Mouse (Mus musculus): ENCODE measurements at regions not wholly inside any gene's neighbourhood (a gene's known extent, or its start where the extent isn't known, plus 50 kb on each side); places are given as distances from the start of the nearest gene placed in this dataset.

DNA sequence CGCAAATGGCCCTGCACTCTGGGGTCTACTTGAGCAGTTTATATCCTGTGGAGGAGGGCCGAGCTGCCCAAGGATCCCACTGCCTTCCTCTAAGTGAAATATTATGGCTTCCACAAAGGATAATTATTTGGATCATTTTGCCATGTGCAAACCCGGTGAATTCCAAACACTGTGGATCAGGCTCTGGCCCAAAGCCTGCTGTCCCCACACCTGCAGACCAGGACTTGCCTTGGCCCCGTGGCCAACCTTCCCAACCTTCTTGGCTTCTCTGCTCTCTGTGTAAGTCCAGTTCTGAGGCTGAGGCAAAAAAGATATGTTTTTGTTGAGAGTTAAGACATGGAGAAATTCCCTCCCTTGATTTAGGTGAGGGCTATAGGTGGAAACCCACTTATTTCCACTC, 234.0 kb downstream of the Snx10 start:
- no peak overlapping the region for H3K4me3 ChIP-seq (ENCODE audit: low read depth, low read length)
- H3K27ac ChIP-seq (ENCODE audit: low read depth) = no peak overlapping the region
- no peak overlapping the region for H3K4me2 ChIP-seq (ENCODE audit: low read depth, low read length)
- 89% methylated on average over 4 of the region's 4 CpGs for WGBS
- H3K9ac ChIP-seq (replicated peaks; ENCODE audit: low read depth, low read length) = no peak overlapping the region
- H3K9me3 ChIP-seq (replicated peaks; ENCODE audit: control insufficient read depth, low read length) = no peaks in the 10 kb centered on the region
- H3K4me1 ChIP-seq (ENCODE audit: control insufficient read depth, insufficient read depth) = no peaks in the 10 kb centered on the region
- H3K27me3 ChIP-seq (ENCODE audit: control insufficient read depth, insufficient read depth, low read length) = no peaks in the 10 kb centered on the region
- DNase-seq (ENCODE audit: low spot score) = no peak
- no peak for ATAC-seq (ENCODE audit: insufficient read depth, low read depth)
- TF ChIP-seq EP300 (IDR thresholded peaks at IDR 0.05; ENCODE audit: low read depth) = no peak
- no peaks in the 10 kb centered on the region for H3K36me3 ChIP-seq (replicated peaks; ENCODE audit: control insufficient read depth, insufficient read depth, low read length)

DNA sequence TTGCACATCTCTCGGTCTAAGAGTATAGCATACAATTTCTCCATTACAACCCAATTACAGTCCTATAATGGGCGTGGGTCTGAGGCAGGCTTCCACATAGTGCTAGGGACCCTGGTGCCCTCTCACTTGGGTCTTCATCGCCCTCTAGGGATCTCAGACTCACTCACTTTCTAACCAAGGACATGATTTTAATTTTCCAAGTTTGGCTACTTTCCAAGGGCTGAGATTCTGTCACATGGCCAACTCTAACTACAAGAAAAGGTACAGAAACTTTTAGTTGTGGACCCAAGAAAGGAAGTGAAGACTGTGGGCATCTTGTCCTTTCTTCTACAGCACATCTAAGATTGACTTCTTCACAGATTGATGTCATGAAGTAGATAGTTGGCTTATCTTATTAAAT, 235.1 kb downstream of the Snx10 start:
- Histone ChIP-seq H3K9ac (replicated peaks; ENCODE audit: low read depth, low read length) (no peak overlapping the region), H3K27me3 (ENCODE audit: control insufficient read depth, insufficient read depth, low read length) (no peaks in the 10 kb centered on the region), H3K27ac (ENCODE audit: low read depth) (no peak overlapping the region), H3K4me1 (ENCODE audit: control insufficient read depth, insufficient read depth) (no peaks in the 10 kb centered on the region), H3K4me3 (ENCODE audit: low read depth, low read length) (no peak overlapping the region), H3K36me3 (replicated peaks; ENCODE audit: control insufficient read depth, insufficient read depth, low read length) (no peaks in the 10 kb centered on the region), H3K4me2 (ENCODE audit: low read depth, low read length) (no peak overlapping the region), H3K9me3 (replicated peaks; ENCODE audit: control insufficient read depth, low read length) (no peaks in the 10 kb centered on the region)
- DNase-seq (ENCODE audit: low spot score) (no peak), ATAC-seq (ENCODE audit: insufficient read depth, low read depth) (no peak)
- WGBS = 75% methylated on average over 3 of the region's 3 CpGs
- no peak for TF ChIP-seq CTCF (IDR thresholded peaks at IDR 0.05; ENCODE audit: low read depth)
- no peak for TF ChIP-seq EP300 (IDR thresholded peaks at IDR 0.05; ENCODE audit: low read depth)

DNA sequence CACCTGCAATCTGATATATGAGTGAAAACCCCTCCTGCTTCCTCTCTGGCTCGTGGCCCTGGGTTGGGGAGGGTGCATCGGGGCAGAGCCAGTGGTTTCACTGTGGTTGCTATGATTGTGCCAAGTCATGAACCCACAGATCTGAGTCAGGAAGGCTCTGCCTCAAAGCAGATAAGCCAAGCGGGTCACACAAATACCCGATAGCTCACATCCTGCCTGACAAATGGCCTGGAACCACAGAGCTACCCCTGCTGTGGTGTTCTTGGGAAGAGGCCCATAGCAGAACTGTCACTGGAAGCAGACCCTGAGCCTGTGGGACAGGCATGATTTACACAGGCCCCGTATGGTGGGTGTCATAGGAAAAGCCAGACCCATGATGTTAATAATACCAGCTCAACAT, 236.7 kb downstream of the Snx10 start:
- 50% methylated on average over 5 of the region's 5 CpGs for WGBS
- Histone ChIP-seq H3K4me3 (ENCODE audit: low read depth, low read length) (no peak overlapping the region), H3K27me3 (ENCODE audit: control insufficient read depth, insufficient read depth, low read length) (no peaks in the 10 kb centered on the region), H3K9ac (replicated peaks; ENCODE audit: low read depth, low read length) (no peak overlapping the region), H3K36me3 (replicated peaks; ENCODE audit: control insufficient read depth, insufficient read depth, low read length) (no peaks in the 10 kb centered on the region), H3K4me2 (ENCODE audit: low read depth, low read length) (no peak overlapping the region), H3K4me1 (ENCODE audit: control insufficient read depth, insufficient read depth) (no peaks in the 10 kb centered on the region), H3K9me3 (replicated peaks; ENCODE audit: control insufficient read depth, low read length) (no peaks in the 10 kb centered on the region), H3K27ac (ENCODE audit: low read depth) (no peak overlapping the region)
- no peak for ATAC-seq (ENCODE audit: insufficient read depth, low read depth)
- no peak for DNase-seq (ENCODE audit: low spot score)
- TF ChIP-seq EP300 (IDR thresholded peaks at IDR 0.05; ENCODE audit: low read depth) (no peak), CTCF (IDR thresholded peaks at IDR 0.05; ENCODE audit: low read depth) (no peak)

DNA sequence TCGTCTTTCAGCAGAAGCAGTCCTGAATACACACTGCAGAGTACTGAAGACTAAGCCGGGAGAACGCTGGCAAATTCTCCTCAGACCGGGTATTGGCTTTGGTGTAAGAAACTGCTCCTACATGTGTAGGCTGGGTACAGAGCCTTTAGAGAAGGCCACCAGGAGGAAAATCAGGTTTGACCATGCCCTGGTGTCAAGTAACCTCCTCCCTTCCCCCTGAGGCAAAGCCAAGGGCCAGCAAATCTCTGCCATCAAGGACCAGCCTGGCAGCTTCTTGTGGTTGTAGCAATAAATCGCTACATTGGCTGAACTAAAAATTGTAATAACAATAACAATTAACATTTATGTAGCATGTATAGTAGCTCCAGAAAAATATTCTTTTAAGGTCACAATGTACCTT, 237.8 kb downstream of the Snx10 start:
- H3K27ac ChIP-seq (ENCODE audit: low read depth) = no peak overlapping the region
- 72% methylated on average over 5 of the region's 5 CpGs for WGBS
- TF ChIP-seq EP300 (IDR thresholded peaks at IDR 0.05; ENCODE audit: low read depth) (no peak), CTCF (IDR thresholded peaks at IDR 0.05; ENCODE audit: low read depth) (no peak)
- H3K36me3 ChIP-seq (replicated peaks; ENCODE audit: control insufficient read depth, insufficient read depth, low read length) = no peaks in the 10 kb centered on the region
- no peak overlapping the region for H3K9ac ChIP-seq (replicated peaks; ENCODE audit: low read depth, low read length)
- H3K27me3 ChIP-seq (ENCODE audit: control insufficient read depth, insufficient read depth, low read length) = no peaks in the 10 kb centered on the region
- no peak overlapping the region for H3K4me3 ChIP-seq (ENCODE audit: low read depth, low read length)
- no peaks in the 10 kb centered on the region for H3K4me1 ChIP-seq (ENCODE audit: control insufficient read depth, insufficient read depth)
- H3K4me2 ChIP-seq (ENCODE audit: low read depth, low read length) = no peak overlapping the region
- no peak for ATAC-seq (ENCODE audit: insufficient read depth, low read depth)
- no peak for DNase-seq (ENCODE audit: low spot score)
- no peaks in the 10 kb centered on the region for H3K9me3 ChIP-seq (replicated peaks; ENCODE audit: control insufficient read depth, low read length)

DNA sequence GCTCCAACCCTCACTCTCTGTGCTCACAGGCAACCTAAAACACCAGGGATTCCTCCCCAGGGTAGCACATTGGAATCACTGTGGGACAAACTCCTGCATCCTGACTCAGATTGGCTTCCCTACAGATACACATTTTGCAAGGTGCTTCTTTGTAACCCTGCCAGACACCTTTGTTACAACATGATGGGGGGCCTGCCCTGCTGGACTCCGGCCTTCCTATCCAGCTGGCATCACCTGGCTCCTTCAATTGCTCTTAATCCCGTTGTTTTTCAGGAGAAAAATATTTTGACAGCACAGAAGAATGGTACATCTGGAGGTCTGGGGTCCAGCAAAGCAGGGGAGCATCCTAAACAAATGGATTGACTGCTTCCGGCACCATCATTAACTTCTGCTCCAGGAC, 242.8 kb downstream of the Snx10 start:
- WGBS = 57% methylated on average over 3 of the region's 3 CpGs
- H3K4me3 ChIP-seq (ENCODE audit: low read depth, low read length) = no peak overlapping the region
- DNase-seq (ENCODE audit: low spot score) = no peak
- no peak overlapping the region for H3K4me2 ChIP-seq (ENCODE audit: low read depth, low read length)
- TF ChIP-seq CTCF (IDR thresholded peaks at IDR 0.05; ENCODE audit: low read depth) (no peak), EP300 (IDR thresholded peaks at IDR 0.05; ENCODE audit: low read depth) (no peak)
- H3K36me3 ChIP-seq (replicated peaks; ENCODE audit: control insufficient read depth, insufficient read depth, low read length) = no peaks in the 10 kb centered on the region
- H3K9me3 ChIP-seq (replicated peaks; ENCODE audit: control insufficient read depth, low read length) = no peaks in the 10 kb centered on the region
- no peak overlapping the region for H3K27ac ChIP-seq (ENCODE audit: low read depth)
- H3K4me1 ChIP-seq (ENCODE audit: control insufficient read depth, insufficient read depth) = no peaks in the 10 kb centered on the region
- no peaks in the 10 kb centered on the region for H3K27me3 ChIP-seq (ENCODE audit: control insufficient read depth, insufficient read depth, low read length)
- ATAC-seq (ENCODE audit: insufficient read depth, low read depth) = no peak
- H3K9ac ChIP-seq (replicated peaks; ENCODE audit: low read depth, low read length) = no peak overlapping the region

DNA sequence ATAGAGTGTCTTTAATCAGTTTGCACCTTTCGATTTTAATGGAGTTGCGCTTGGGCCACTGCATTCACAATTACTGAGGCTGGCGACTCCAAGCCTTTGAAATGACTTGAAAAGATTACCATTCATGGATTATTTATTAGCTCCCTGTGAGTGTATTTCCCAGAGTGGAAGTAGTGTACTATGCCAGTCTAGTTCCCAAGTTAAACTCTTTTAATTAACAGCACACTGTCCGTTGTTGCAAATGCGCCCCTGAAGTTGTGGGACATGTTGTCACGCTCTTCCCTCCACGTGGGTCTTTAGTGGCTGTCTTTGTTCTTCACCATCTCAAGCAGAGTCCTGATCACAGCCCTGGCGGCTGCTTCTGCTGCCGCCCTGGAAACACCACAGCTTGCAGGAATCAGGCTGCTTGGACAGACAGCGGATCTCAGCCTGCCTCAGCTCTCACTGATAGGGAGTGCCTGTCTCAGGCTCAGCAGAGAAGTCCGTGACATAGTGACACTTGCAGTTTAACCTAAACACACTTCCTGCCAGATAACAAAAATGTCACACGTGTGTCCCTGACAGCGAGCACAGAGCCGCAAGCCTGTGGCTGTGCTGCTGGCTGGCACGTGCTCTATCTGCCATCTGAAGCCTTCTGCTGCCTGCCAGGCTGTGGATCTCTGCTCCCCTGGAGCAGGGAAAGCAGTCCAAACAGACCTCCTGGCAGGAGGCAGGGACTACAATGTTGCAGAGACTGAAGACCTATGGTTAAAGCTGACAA, 244.1 kb downstream of the Snx10 start:
- no peak overlapping the region for H3K27ac ChIP-seq (ENCODE audit: low read depth)
- peak overlapping the region; percentile 21 for H3K4me3 ChIP-seq (ENCODE audit: low read depth, low read length)
- no peaks in the 10 kb centered on the region for H3K36me3 ChIP-seq (replicated peaks; ENCODE audit: control insufficient read depth, insufficient read depth, low read length)
- WGBS = 15% methylated on average over 15 of the region's 15 CpGs
- DNase-seq (ENCODE audit: low spot score) = peak; percentile 47
- ATAC-seq (ENCODE audit: insufficient read depth, low read depth) = peak; percentile 86
- H3K9ac ChIP-seq (replicated peaks; ENCODE audit: low read depth, low read length) = no peak overlapping the region
- H3K4me1 ChIP-seq (ENCODE audit: control insufficient read depth, insufficient read depth) = no peaks in the 10 kb centered on the region
- no peaks in the 10 kb centered on the region for H3K27me3 ChIP-seq (ENCODE audit: control insufficient read depth, insufficient read depth, low read length)
- peak overlapping the region; percentile 48 for H3K4me2 ChIP-seq (ENCODE audit: low read depth, low read length)
- no peak for TF ChIP-seq CTCF (IDR thresholded peaks at IDR 0.05; ENCODE audit: low read depth)
- no peak for TF ChIP-seq EP300 (IDR thresholded peaks at IDR 0.05; ENCODE audit: low read depth)
- no peaks in the 10 kb centered on the region for H3K9me3 ChIP-seq (replicated peaks; ENCODE audit: control insufficient read depth, low read length)
